Mouse (Mus musculus): ENCODE data around the gene Frmpd4. TPM values are rescaled to one million over a fixed set of nuclear protein-coding genes. Genes with fewer than 3 reads are reported as not detected.

Gene Frmpd4
- polyA plus RNA-seq, 1 experiment: not detected

- Histone ChIP-seq H3K4me3 (ENCODE audit: extremely low read depth, insufficient read depth, insufficient read length) (no peak overlapping the region), H3K27me3 (ENCODE audit: control insufficient read depth, insufficient read depth, low read length) (no peaks in the 10 kb centered on the region), H3K27ac (ENCODE audit: insufficient read depth, low read length) (no peak overlapping the region), H3K4me1 (ENCODE audit: control insufficient read depth, insufficient read depth, insufficient read length) (no peaks in the 10 kb centered on the region), H3K36me3 (ENCODE audit: control insufficient read depth, insufficient read depth, low read length) (no peaks in the 10 kb centered on the region)
- no peak for TF ChIP-seq CTCF (IDR thresholded peaks at IDR 0.05; ENCODE audit: extremely low read depth, insufficient read depth, insufficient read length, insufficient replicate concordance)
- no peak for TF ChIP-seq POLR2A (IDR thresholded peaks at IDR 0.05; ENCODE audit: low read depth, low read length)
- no peak for DNase-seq (ENCODE audit: low read depth in 1 of 2, low spot score in 2 of 2)
- WGBS: 92% methylated on average over 3 of the region's 3 CpGs
These were observed 857.5 kb downstream of the Frmpd4 start for GRCm38 (mm10) chrX:167719564-167719981.

- Histone ChIP-seq H3K27me3 (ENCODE audit: control insufficient read depth, insufficient read depth, low read length) (no peaks in the 10 kb centered on the region), H3K36me3 (ENCODE audit: control insufficient read depth, insufficient read depth, low read length) (no peaks in the 10 kb centered on the region), H3K27ac (ENCODE audit: insufficient read depth, low read length) (no peak overlapping the region), H3K4me1 (ENCODE audit: control insufficient read depth, insufficient read depth, insufficient read length) (no peaks in the 10 kb centered on the region), H3K4me3 (ENCODE audit: extremely low read depth, insufficient read depth, insufficient read length) (no peak overlapping the region)
- no peak for TF ChIP-seq POLR2A (IDR thresholded peaks at IDR 0.05; ENCODE audit: low read depth, low read length)
- TF ChIP-seq CTCF (IDR thresholded peaks at IDR 0.05; ENCODE audit: extremely low read depth, insufficient read depth, insufficient read length, insufficient replicate concordance): no peak
- no peak for DNase-seq (ENCODE audit: low read depth in 1 of 2, low spot score in 2 of 2)
- WGBS: 80% methylated on average over 1 of the region's 1 CpGs
These were observed 857.9 kb downstream of the Frmpd4 start for GRCm38 (mm10) chrX:167719092-167719491.

GRCm38 (mm10) chrX:167654806-167655495 is 922.1 kb downstream of the Frmpd4 start:
- DNase-seq (ENCODE audit: low read depth in 1 of 2, low spot score in 2 of 2): no peak
- H3K27me3 ChIP-seq (ENCODE audit: control insufficient read depth, insufficient read depth, low read length): no peaks in the 10 kb centered on the region
- TF ChIP-seq CTCF (IDR thresholded peaks at IDR 0.05; ENCODE audit: extremely low read depth, insufficient read depth, insufficient read length, insufficient replicate concordance) (no peak), POLR2A (IDR thresholded peaks at IDR 0.05; ENCODE audit: low read depth, low read length) (no peak)
- H3K27ac ChIP-seq (ENCODE audit: insufficient read depth, low read length): no peak overlapping the region
- 75% methylated on average over 5 of the region's 5 CpGs for WGBS
- no peaks in the 10 kb centered on the region for H3K4me1 ChIP-seq (ENCODE audit: control insufficient read depth, insufficient read depth, insufficient read length)
- H3K4me3 ChIP-seq (ENCODE audit: extremely low read depth, insufficient read depth, insufficient read length): no peak overlapping the region
- H3K36me3 ChIP-seq (ENCODE audit: control insufficient read depth, insufficient read depth, low read length): no peaks in the 10 kb centered on the region

GRCm38 (mm10) chrX:167654249-167654648 is 922.8 kb downstream of the Frmpd4 start:
- no peaks in the 10 kb centered on the region for H3K27me3 ChIP-seq (ENCODE audit: control insufficient read depth, insufficient read depth, low read length)
- no peaks in the 10 kb centered on the region for H3K4me1 ChIP-seq (ENCODE audit: control insufficient read depth, insufficient read depth, insufficient read length)
- H3K36me3 ChIP-seq (ENCODE audit: control insufficient read depth, insufficient read depth, low read length): no peaks in the 10 kb centered on the region
- no peak overlapping the region for H3K4me3 ChIP-seq (ENCODE audit: extremely low read depth, insufficient read depth, insufficient read length)
- WGBS: 96% methylated on average over 8 of the region's 8 CpGs
- DNase-seq (ENCODE audit: low read depth in 1 of 2, low spot score in 2 of 2): no peak
- no peak overlapping the region for H3K27ac ChIP-seq (ENCODE audit: insufficient read depth, low read length)
- TF ChIP-seq CTCF (IDR thresholded peaks at IDR 0.05; ENCODE audit: extremely low read depth, insufficient read depth, insufficient read length, insufficient replicate concordance) (no peak), POLR2A (IDR thresholded peaks at IDR 0.05; ENCODE audit: low read depth, low read length) (no peak)

- H3K27me3 ChIP-seq (ENCODE audit: control insufficient read depth, insufficient read depth, low read length): no peaks in the 10 kb centered on the region
- no peak overlapping the region for H3K4me3 ChIP-seq (ENCODE audit: extremely low read depth, insufficient read depth, insufficient read length)
- no peak overlapping the region for H3K27ac ChIP-seq (ENCODE audit: insufficient read depth, low read length)
- H3K4me1 ChIP-seq (ENCODE audit: control insufficient read depth, insufficient read depth, insufficient read length): no peaks in the 10 kb centered on the region
- DNase-seq (ENCODE audit: low read depth in 1 of 2, low spot score in 2 of 2): no peak
- TF ChIP-seq CTCF (IDR thresholded peaks at IDR 0.05; ENCODE audit: extremely low read depth, insufficient read depth, insufficient read length, insufficient replicate concordance) (no peak), POLR2A (IDR thresholded peaks at IDR 0.05; ENCODE audit: low read depth, low read length) (no peak)
- no peaks in the 10 kb centered on the region for H3K36me3 ChIP-seq (ENCODE audit: control insufficient read depth, insufficient read depth, low read length)
These were observed 979.3 kb downstream of the Frmpd4 start for GRCm38 (mm10) chrX:167597639-167598217.

- Histone ChIP-seq H3K4me1 (ENCODE audit: control insufficient read depth, insufficient read depth, insufficient read length) (no peaks in the 10 kb centered on the region), H3K27me3 (ENCODE audit: control insufficient read depth, insufficient read depth, low read length) (no peaks in the 10 kb centered on the region), H3K4me3 (ENCODE audit: extremely low read depth, insufficient read depth, insufficient read length) (no peak overlapping the region), H3K36me3 (ENCODE audit: control insufficient read depth, insufficient read depth, low read length) (no peaks in the 10 kb centered on the region), H3K27ac (ENCODE audit: insufficient read depth, low read length) (no peak overlapping the region)
- 80% methylated on average over 3 of the region's 3 CpGs for WGBS
- no peak for TF ChIP-seq CTCF (IDR thresholded peaks at IDR 0.05; ENCODE audit: extremely low read depth, insufficient read depth, insufficient read length, insufficient replicate concordance)
- TF ChIP-seq POLR2A (IDR thresholded peaks at IDR 0.05; ENCODE audit: low read depth, low read length): no peak
- no peak for DNase-seq (ENCODE audit: low read depth in 1 of 2, low spot score in 2 of 2)
These were observed 1024.2 kb downstream of the Frmpd4 start for GRCm38 (mm10) chrX:167552827-167553226.

GRCm38 (mm10) chrX:167523151-167523550 is 1053.9 kb downstream of the Frmpd4 start:
- Histone ChIP-seq H3K27ac (ENCODE audit: insufficient read depth, low read length) (no peak overlapping the region), H3K4me3 (ENCODE audit: extremely low read depth, insufficient read depth, insufficient read length) (no peak overlapping the region), H3K27me3 (ENCODE audit: control insufficient read depth, insufficient read depth, low read length) (no peaks in the 10 kb centered on the region), H3K4me1 (ENCODE audit: control insufficient read depth, insufficient read depth, insufficient read length) (no peaks in the 10 kb centered on the region), H3K36me3 (ENCODE audit: control insufficient read depth, insufficient read depth, low read length) (no peaks in the 10 kb centered on the region)
- TF ChIP-seq CTCF (IDR thresholded peaks at IDR 0.05; ENCODE audit: extremely low read depth, insufficient read depth, insufficient read length, insufficient replicate concordance): no peak
- no peak for TF ChIP-seq POLR2A (IDR thresholded peaks at IDR 0.05; ENCODE audit: low read depth, low read length)
- no peak for DNase-seq (ENCODE audit: low read depth in 1 of 2, low spot score in 2 of 2)
- 86% methylated on average over 3 of the region's 3 CpGs for WGBS
